Mouse (Mus musculus): ENCODE measurements around the gene Recql5. TPM values are rescaled to one million over a fixed set of nuclear protein-coding genes. Genes with fewer than 3 reads are reported as not detected.
A peak's percentile ranks its signal among the peaks of the same experiment; 100 is the strongest.

Gene Recql5
- polyA plus RNA-seq, 1 experiment from 2014 or later, result 24.6 TPM

GRCm38 (mm10) chr11:115957971-115958370 is 24.7 kb upstream of the Recql5 start:
- Histone ChIP-seq H3K27me3 (no peaks in the 10 kb centered on the region), H3K4me2 (replicated peaks) (no peak overlapping the region), H3K4me1 (peaks cover 10% of the 10 kb centered on the region), H3K9ac (replicated peaks) (no peak overlapping the region), H3K9me3 (no peaks in the 10 kb centered on the region), H3K36me3 (peaks cover 57% of the 10 kb centered on the region), H3K27ac (replicated peaks) (no peak overlapping the region), H3K4me3 (no peak overlapping the region)
- WGBS, result 78% methylated on average over 7 of the region's 7 CpGs
- ATAC-seq (replicated peaks), result no peak

- Histone ChIP-seq H3K27ac (replicated peaks) (peak overlapping the region; percentile 23; the same call in 1 of the 2 replicates), H3K9ac (replicated peaks) (no peak overlapping the region), H3K36me3 (peaks cover 58% of the 10 kb centered on the region), H3K4me1 (peaks cover 10% of the 10 kb centered on the region), H3K4me2 (replicated peaks) (no peak overlapping the region), H3K27me3 (no peaks in the 10 kb centered on the region), H3K4me3 (no peak overlapping the region), H3K9me3 (no peaks in the 10 kb centered on the region)
- WGBS, result 12% methylated on average over 4 of the region's 4 CpGs
- no peak for ATAC-seq (replicated peaks)
These were observed 23.2 kb upstream of the Recql5 start for GRCm38 (mm10) chr11:115956453-115956852.

GRCm38 (mm10) chr11:115955195-115955858 is 22.1 kb upstream of the Recql5 start:
- 60% methylated on average over 10 of the region's 10 CpGs for WGBS
- Histone ChIP-seq H3K9me3 (no peaks in the 10 kb centered on the region), H3K4me3 (no peak overlapping the region), H3K36me3 (peaks cover 56% of the 10 kb centered on the region), H3K4me2 (replicated peaks) (no peak overlapping the region), H3K9ac (replicated peaks) (no peak overlapping the region), H3K27ac (replicated peaks) (peak overlapping the region; percentile 21; the same call in 1 of the 2 replicates), H3K27me3 (no peaks in the 10 kb centered on the region), H3K4me1 (peaks cover 10% of the 10 kb centered on the region)
- ATAC-seq (replicated peaks), result 0 out of 2 replicates have a peak, but pooled peaks have one; percentile 26

- 86% methylated on average over 5 of the region's 5 CpGs for WGBS
- Histone ChIP-seq H3K9ac (replicated peaks) (no peak overlapping the region), H3K4me2 (replicated peaks) (no peak overlapping the region), H3K27me3 (no peaks in the 10 kb centered on the region), H3K36me3 (peaks cover 51% of the 10 kb centered on the region), H3K4me1 (peaks cover 10% of the 10 kb centered on the region), H3K27ac (replicated peaks) (0 out of 2 replicates have a peak overlapping the region, but pooled peaks have one; percentile 21), H3K4me3 (no peak overlapping the region), H3K9me3 (no peaks in the 10 kb centered on the region)
- no peak for ATAC-seq (replicated peaks)
These were observed 21.4 kb upstream of the Recql5 start for GRCm38 (mm10) chr11:115954712-115955111.

GRCm38 (mm10) chr11:115950719-115951118 is 17.4 kb upstream of the Recql5 start:
- Histone ChIP-seq H3K27ac (replicated peaks) (no peak overlapping the region), H3K36me3 (peaks cover 57% of the 10 kb centered on the region)
- WGBS, result 82% methylated on average over 2 of the region's 2 CpGs

GRCm38 (mm10) chr11:115948316-115948715 is 15.0 kb upstream of the Recql5 start:
- Histone ChIP-seq H3K4me2 (replicated peaks) (no peak overlapping the region), H3K27ac (replicated peaks) (no peak overlapping the region), H3K4me1 (no peaks in the 10 kb centered on the region), H3K9ac (replicated peaks) (no peak overlapping the region), H3K27me3 (no peaks in the 10 kb centered on the region), H3K9me3 (no peaks in the 10 kb centered on the region), H3K4me3 (no peak overlapping the region), H3K36me3 (peaks cover 61% of the 10 kb centered on the region)
- no peak for ATAC-seq (replicated peaks)
- 91% methylated on average over 9 of the region's 9 CpGs for WGBS

More at GRCm38 (mm10) chr11:115950719-115951118, 17.4 kb upstream of the Recql5 start:
- ATAC-seq (replicated peaks), result no peak
- Histone ChIP-seq H3K4me2 (replicated peaks) (no peak overlapping the region), H3K9ac (replicated peaks) (no peak overlapping the region), H3K9me3 (no peaks in the 10 kb centered on the region), H3K4me3 (no peak overlapping the region), H3K27me3 (no peaks in the 10 kb centered on the region), H3K4me1 (peaks cover 7% of the 10 kb centered on the region)

- 87% methylated on average over 9 of the region's 9 CpGs for WGBS
- peaks cover 56% of the 10 kb centered on the region for H3K36me3 ChIP-seq
- H3K4me1 ChIP-seq, result no peaks in the 10 kb centered on the region
- no peaks in the 10 kb centered on the region for H3K27me3 ChIP-seq
- ATAC-seq (replicated peaks), result no peak
- no peak overlapping the region for H3K9ac ChIP-seq (replicated peaks)
- no peak overlapping the region for H3K27ac ChIP-seq (replicated peaks)
- H3K4me2 ChIP-seq (replicated peaks), result no peak overlapping the region
- no peak overlapping the region for H3K4me3 ChIP-seq
- H3K9me3 ChIP-seq, result no peaks in the 10 kb centered on the region
These were observed 13.0 kb upstream of the Recql5 start for GRCm38 (mm10) chr11:115946221-115946828.

GRCm38 (mm10) chr11:115945247-115945646 is 12.0 kb upstream of the Recql5 start:
- H3K9me3 ChIP-seq, result no peaks in the 10 kb centered on the region
- no peak overlapping the region for H3K27ac ChIP-seq (replicated peaks)
- no peak overlapping the region for H3K4me3 ChIP-seq
- no peak for ATAC-seq (replicated peaks)
- no peaks in the 10 kb centered on the region for H3K27me3 ChIP-seq
- 90% methylated on average over 8 of the region's 8 CpGs for WGBS
- no peak overlapping the region for H3K4me2 ChIP-seq (replicated peaks)
- peaks cover 51% of the 10 kb centered on the region for H3K36me3 ChIP-seq
- H3K4me1 ChIP-seq, result no peaks in the 10 kb centered on the region
- H3K9ac ChIP-seq (replicated peaks), result no peak overlapping the region

- H3K27me3 ChIP-seq, result no peaks in the 10 kb centered on the region
- 83% methylated on average over 7 of the region's 7 CpGs for WGBS
- ATAC-seq (replicated peaks), result no peak
- H3K27ac ChIP-seq (replicated peaks), result no peak overlapping the region
- no peaks in the 10 kb centered on the region for H3K9me3 ChIP-seq
- H3K4me2 ChIP-seq (replicated peaks), result no peak overlapping the region
- H3K36me3 ChIP-seq, result peaks cover 60% of the 10 kb centered on the region
- no peak overlapping the region for H3K4me3 ChIP-seq
- no peaks in the 10 kb centered on the region for H3K4me1 ChIP-seq
- H3K9ac ChIP-seq (replicated peaks), result no peak overlapping the region
These were observed 8.7 kb upstream of the Recql5 start for GRCm38 (mm10) chr11:115941980-115942379.

- no peak overlapping the region for H3K9ac ChIP-seq (replicated peaks)
- no peak overlapping the region for H3K4me2 ChIP-seq (replicated peaks)
- no peak overlapping the region for H3K4me3 ChIP-seq
- H3K27ac ChIP-seq (replicated peaks), result no peak overlapping the region
- H3K27me3 ChIP-seq, result no peaks in the 10 kb centered on the region
- 40% methylated on average over 6 of the region's 6 CpGs for WGBS
- peaks cover 59% of the 10 kb centered on the region for H3K36me3 ChIP-seq
- ATAC-seq (replicated peaks), result no peak
- no peaks in the 10 kb centered on the region for H3K9me3 ChIP-seq
- peaks cover 4% of the 10 kb centered on the region for H3K4me1 ChIP-seq
These were observed 6.5 kb upstream of the Recql5 start for GRCm38 (mm10) chr11:115939690-115940329.

- Histone ChIP-seq H3K4me2 (replicated peaks) (peak overlapping the region; percentile 94), H3K9me3 (no peaks in the 10 kb centered on the region), H3K27ac (replicated peaks) (peak overlapping the region; percentile 65), H3K9ac (replicated peaks) (peak overlapping the region; percentile 83), H3K4me1 (peaks cover 34% of the 10 kb centered on the region), H3K4me3 (peak overlapping the region; percentile 87), H3K36me3 (peaks cover 20% of the 10 kb centered on the region), H3K27me3 (no peaks in the 10 kb centered on the region)
- under 1% methylated on average over 16 of the region's 16 CpGs for WGBS
- peak; percentile 73 for ATAC-seq (replicated peaks)
These were observed 452 bp upstream of the Recql5 start for GRCm38 (mm10) chr11:115933747-115934110.

GRCm38 (mm10) chr11:115931235-115931634 is 2.0 kb downstream of the Recql5 start:
- H3K27ac ChIP-seq (replicated peaks), result no peak overlapping the region
- peaks cover 34% of the 10 kb centered on the region for H3K4me1 ChIP-seq
- H3K4me3 ChIP-seq, result no peak overlapping the region
- ATAC-seq (replicated peaks), result no peak
- WGBS, result 77% methylated on average over 3 of the region's 3 CpGs
- peaks cover 15% of the 10 kb centered on the region; the same call in 1 of the 2 replicates for H3K36me3 ChIP-seq
- H3K9me3 ChIP-seq, result no peaks in the 10 kb centered on the region
- H3K9ac ChIP-seq (replicated peaks), result no peak overlapping the region
- no peaks in the 10 kb centered on the region for H3K27me3 ChIP-seq
- no peak overlapping the region for H3K4me2 ChIP-seq (replicated peaks)
